Mouse (Mus musculus): ENCODE measurements at regions not wholly inside any gene's neighbourhood (a gene's known extent, or its start where the extent isn't known, plus 50 kb on each side); places are given as distances from the start of the nearest gene placed in this dataset.
"Not testable (repeated sequence)": the region's sequence is repeated elsewhere in the genome, so short reads cannot be mapped to it uniquely, and the experiment has no call there.

DNA sequence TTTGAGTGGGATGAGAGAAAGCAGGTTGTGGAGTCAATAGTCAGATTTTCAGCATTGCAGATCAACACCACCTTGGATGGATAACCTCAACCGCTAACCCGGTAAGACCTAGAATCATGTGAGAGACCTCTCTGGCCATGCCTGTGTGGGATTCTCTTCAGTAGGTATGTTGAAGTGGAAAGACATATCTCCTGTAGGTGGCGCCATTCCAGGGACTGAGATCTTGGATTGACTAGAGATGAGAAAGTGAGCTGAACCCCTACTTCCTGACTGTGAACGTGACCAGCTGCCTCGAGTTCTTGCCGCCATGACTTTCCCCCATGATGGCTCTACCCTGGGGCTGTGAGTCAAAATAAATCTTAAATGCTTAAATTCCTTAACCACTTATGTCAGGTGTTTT is 102.7 kb downstream of the Eva1a start:
- DNase-seq: no peak

- no peak for DNase-seq
These were observed 109.2 kb downstream of the Eva1a start for GRCm38 (mm10) chr6:82150051-82150450.

DNA sequence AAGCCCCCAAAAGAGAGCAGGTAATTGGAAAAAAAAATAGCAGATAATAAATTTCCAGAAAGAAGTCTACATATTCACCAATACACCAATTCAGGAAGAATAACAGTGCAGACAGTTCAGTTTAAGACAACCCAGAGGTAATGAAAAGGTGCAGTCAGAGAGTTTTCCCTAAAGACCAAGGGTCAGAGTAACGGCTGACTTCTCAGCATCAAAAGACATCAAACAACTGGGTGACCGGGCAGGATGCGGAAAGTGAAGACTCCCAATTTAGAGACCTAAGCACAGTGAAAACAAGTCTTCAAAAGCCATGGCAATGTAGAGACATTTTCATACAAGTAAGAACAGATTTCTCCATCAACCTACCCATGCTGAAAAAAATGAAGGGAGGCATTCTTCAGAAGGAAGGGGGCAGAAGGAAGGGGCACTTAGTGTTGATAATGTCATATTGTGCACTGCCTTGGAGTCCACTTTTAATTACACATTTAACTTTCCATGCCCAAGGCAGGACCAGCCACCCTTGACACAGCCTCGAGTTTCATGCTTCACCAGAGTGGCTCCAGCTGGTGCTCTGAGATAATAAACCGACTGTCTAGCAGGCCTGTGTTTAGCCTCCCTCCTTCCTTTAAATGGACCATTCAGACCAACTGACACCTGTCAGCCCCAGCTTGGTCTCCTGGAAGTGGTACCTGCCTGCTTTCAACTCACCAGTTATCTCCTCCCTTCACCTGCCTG is 129.7 kb downstream of the Eva1a start:
- no peak for DNase-seq

DNA sequence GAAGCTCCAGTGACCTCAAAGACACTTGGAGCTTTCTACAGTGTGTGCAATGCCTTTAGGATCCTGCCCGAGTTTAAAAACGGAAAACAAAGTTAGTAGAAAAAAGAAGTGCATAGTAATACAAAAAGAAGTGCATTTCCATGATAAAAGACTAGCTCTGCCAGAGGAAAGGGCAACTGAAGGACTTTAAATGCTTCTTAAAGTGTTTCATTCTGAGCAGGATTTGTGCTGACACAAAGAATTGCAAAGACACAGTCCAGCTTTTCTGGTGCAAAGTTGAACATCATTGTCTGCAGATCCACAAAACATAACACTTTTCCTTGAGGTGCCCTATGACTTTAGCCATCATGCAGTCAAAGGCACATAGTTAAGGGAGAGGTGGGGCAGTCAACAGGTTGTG is 134.1 kb downstream of the Eva1a start:
- no peak for DNase-seq

DNA sequence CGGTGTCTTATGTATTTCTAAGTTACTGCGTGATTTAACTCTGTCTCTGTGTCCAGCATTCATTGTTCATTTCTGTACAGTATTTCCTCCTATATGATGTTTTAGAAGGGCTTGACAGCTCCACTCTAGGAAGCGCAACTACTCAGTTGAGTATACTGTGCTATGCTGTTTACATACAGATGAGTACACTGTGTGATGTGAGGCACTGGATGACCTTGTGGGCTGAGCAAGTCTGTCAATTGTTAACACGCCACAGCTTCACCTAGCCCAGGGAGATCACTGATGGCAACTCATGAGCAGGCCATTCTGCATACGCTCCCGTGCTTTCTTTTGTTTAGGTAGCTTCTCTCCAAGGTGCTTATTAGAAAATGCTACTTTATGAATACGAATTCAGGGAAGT is 159.3 kb downstream of the Eva1a start:
- no peak for DNase-seq

- DNase-seq: no peak
These were observed 164.2 kb downstream of the Eva1a start for GRCm38 (mm10) chr6:82204821-82205566.

GRCm38 (mm10) chr6:82237834-82238233 is 164.3 kb upstream of the Tacr1 start:
- DNase-seq: peak; percentile 51 to 58

- DNase-seq: no peak
These were observed 161.4 kb upstream of the Tacr1 start for GRCm38 (mm10) chr6:82240584-82241245.

GRCm38 (mm10) chr6:82247652-82248051 is 154.5 kb upstream of the Tacr1 start:
- not testable (repeated sequence) for DNase-seq

GRCm38 (mm10) chr6:82284494-82284893 is 117.6 kb upstream of the Tacr1 start:
- no peak for DNase-seq

- DNase-seq: no peak
These were observed 116.9 kb upstream of the Tacr1 start for GRCm38 (mm10) chr6:82285233-82285632.

DNA sequence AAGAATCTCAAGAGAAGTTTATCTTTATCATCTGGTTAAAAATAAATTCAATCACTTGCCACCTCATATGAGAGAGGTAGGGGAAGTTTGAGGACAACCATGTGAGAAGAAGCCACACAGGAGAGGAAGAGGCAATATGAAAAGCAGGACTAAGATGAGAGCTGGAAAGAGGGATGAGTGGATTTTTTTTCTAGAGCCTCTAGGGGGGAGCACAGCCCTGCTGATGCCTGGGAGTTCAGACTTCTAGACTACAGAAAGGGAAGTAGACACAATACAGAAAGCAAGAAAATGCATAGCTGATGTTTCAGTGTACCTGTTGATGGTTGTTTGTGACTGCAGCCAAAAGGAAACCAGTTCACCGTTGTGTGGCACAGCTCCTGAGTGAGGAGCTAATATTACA is 108.6 kb upstream of the Tacr1 start:
- DNase-seq: no peak

DNA sequence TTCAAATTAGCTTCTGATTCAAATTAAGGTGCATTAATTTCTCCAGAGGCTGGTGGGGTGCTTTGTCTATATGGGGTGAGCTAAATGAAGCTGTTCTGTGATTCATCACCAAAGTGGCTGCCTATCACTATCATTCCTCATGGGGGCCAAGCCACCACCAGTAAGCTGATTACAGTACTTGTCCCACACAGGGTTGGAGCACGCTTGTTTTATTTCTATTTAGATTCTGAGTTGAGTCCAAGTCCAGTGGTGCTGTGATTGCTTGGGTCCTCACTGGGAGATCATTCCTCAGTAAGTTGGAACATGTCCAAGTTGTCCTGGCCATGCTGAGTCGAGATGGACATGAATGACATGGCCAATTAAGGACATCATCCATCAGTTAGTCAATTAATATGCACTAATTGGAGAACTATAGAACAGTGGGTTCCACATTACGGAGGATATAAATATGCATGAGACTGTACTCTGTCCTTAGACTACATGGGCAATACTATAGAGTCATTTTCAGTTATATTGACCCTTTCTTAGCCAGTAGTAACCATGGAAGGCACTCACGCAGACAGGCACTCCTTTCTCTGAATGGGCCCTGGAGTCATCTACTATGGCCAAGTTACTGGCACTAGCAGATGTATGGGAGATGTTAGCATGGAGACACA is 105.3 kb upstream of the Tacr1 start:
- no peak for DNase-seq

GRCm38 (mm10) chr6:82302241-82302640 is 99.9 kb upstream of the Tacr1 start:
- DNase-seq: not testable (repeated sequence)

DNA sequence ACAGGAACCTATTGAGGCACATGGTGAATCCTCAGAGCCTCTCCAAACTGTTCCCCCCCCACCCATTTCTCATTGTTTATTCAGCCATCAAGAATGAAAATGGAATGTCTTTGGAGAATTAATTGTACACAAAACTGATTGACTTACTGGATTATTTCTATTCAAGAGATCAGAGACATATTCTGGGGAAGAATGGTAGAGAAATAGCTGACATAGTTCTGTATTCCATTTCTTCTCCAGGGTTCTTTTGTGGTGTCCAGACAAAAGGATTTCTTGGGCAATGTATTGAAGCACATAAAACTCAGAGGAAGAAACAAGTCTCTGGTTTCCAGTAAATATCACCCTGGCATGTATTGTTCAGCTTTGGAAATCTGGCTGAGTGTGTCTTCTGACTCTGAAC is 88.4 kb upstream of the Tacr1 start:
- DNase-seq: no peak

Measured in layer of hippocampus, postnatal 36 days (tissue).